Mouse (Mus musculus) embryonic facial prominence, embryonic 13.5 days (tissue): ENCODE measurements around the gene Spaca9. TPM values are rescaled to one million over a fixed set of nuclear protein-coding genes. Genes with fewer than 3 reads are reported as not detected.
A peak's percentile ranks its signal among the peaks of the same experiment; 100 is the strongest.

Experiments used
- ATAC-seq: fragments of 200-750 bp; cut with Nextera tagmentation; 2 replicates; pipeline ENCODE4 v1.8.0; 2017; ENCODE audit warnings: low read depth; ENCODE audit not compliant: insufficient number of reproducible peaks, insufficient read depth, low FRiP score, low TSS enrichment
- H3K27ac ChIP-seq: fragments of 300-500 bp; sonication (generic); 2 replicates; pipeline ENCODE4 v1.5.1; 2015; ENCODE audit warnings: moderate library complexity, mild to moderate bottlenecking, inconsistent platforms
- H3K27me3 ChIP-seq: fragments of 300-500 bp; sonication (generic); 2 replicates; pipeline ENCODE4 v1.6.1; 2015; ENCODE audit warnings: mild to moderate bottlenecking, inconsistent platforms
- H3K36me3 ChIP-seq: fragments of 300-500 bp; sonication (generic); 2 replicates; pipeline ENCODE4 v1.6.1; 2015; ENCODE audit warnings: mild to moderate bottlenecking, inconsistent platforms
- H3K4me1 ChIP-seq: fragments of 300-500 bp; sonication (generic); 2 replicates; pipeline ENCODE4 v1.6.1; 2015; ENCODE audit warnings: inconsistent platforms
- H3K4me2 ChIP-seq: fragments of 300-500 bp; sonication (generic); 2 replicates; pipeline ENCODE4 v1.6.1; 2015; ENCODE audit warnings: moderate library complexity, mild to moderate bottlenecking, inconsistent platforms
- H3K4me3 ChIP-seq: fragments of 300-500 bp; sonication (generic); 2 replicates; pipeline ENCODE4 v1.5.1; 2015; ENCODE audit warnings: mild to moderate bottlenecking, inconsistent platforms
- H3K9ac ChIP-seq: fragments of 300-500 bp; sonication (generic); 2 replicates; pipeline ENCODE4 v1.6.1; 2015; ENCODE audit warnings: mild to moderate bottlenecking, inconsistent platforms
- H3K9me3 ChIP-seq: fragments of 300-500 bp; sonication (generic); 2 replicates; pipeline ENCODE4 v1.6.1; 2016; ENCODE audit warnings: inconsistent platforms
- WGBS: fragments of 180-500 bp; shearing (Covaris S2); methylation state at CpG from one replicate; pipeline ENCODE4 v1.1.7; 2015; ENCODE audit warnings: mixed read lengths; 5-methylcytosine and 5-hydroxymethylcytosine counted together
- polyA plus RNA-seq: library from polyadenylated mRNA; unstranded; fragments of >200 nt; fragmentation: Nextera tagmentation; extraction: Ambion mirVana; gene quantifications from 2 replicates; pipeline ENCODE4 v1.2.1, GENCODE M21; 2015

Gene Spaca9
- 0.89 and 1.1 TPM in 2 replicates for polyA plus RNA-seq

DNA sequence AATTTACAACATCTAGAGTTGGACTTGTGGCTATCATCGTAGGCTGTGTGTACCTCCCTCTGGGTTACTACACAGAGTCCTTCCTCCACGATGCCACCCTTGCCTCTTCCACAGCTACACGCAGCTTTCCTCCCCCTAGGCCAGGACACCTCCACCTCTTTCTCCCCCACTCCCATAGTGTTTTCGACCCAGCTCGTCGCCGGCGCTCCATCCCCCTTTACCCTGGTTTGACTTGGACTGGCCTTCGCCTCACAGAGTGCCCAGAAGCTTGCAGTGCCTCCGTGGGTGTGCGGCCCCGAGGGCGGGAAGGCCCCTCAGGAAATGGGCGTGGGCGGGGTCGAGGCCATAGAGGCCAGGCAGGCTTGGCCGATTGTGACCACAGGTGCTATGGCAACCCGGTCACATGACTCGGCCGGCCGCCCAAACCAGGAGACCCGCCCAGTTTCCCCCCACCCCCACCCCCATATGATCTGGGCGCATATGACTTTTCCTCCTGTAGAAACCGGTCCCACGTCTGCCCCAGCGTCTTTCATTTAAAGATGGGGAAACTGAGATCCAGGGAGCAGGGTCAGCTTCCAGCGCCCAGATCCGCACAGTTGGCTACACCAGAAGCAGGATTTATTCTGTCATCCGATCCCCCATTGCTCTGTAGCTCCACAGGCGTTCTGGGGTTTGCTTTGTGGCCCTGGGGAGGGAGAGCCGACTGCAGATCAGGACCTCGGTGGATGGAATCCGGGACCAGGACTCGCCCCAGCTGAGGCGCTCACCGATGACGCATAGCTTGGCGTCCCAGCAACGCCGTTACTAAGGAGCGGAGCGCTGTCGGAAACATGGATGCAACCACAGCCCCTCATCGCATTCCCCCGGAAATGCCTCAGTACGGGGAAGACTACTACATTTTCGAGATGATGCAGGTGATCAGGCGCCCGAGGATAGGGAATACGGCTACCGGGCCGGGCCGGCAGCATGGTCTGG lies at the start of gene Spaca9, which contains the start of gene Ak8:
TSS of gene Spaca9 (minus strand) at position 367 of the 975 bp plus-strand sequence.
TSS of gene Ak8 (plus strand) at position 804 of the 975 bp plus-strand sequence.
- Histone ChIP-seq H3K36me3 (no peaks in the 10 kb centered on the region), H3K27me3 (no peaks in the 10 kb centered on the region), H3K4me1 (peaks cover 8% of the 10 kb centered on the region), H3K9ac (peak within 1 kb of the TSS; percentile 79), H3K27ac (peak within 1 kb of the TSS; percentile 64; the same call in 1 of the 2 replicates), H3K9me3 (no peaks in the 10 kb centered on the region), H3K4me3 (peak within 1 kb of the TSS; percentile 65), H3K4me2 (peak within 1 kb of the TSS; percentile 91)
- ATAC-seq, result peak; percentile 72
- 2% methylated on average over 53 of the region's 53 CpGs for WGBS

DNA sequence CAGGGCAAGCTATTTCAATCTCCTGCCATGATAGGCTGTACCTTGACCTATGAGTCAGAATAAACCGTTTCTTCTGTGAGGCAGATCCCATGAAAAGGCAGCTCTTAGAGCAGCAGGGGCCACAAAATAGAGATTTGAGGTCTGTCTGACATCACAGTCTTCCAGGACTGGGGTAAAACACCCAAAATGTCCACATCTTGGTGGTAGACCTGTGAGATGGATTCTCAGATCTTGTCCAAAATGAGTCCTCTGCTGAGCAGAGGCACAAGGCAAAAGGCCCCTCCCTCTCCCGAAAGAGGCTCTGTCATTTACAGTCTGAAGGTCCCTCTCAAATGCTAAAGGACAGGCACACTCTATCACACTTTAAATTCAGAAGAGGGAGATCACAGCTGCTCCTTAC lies 48.2 kb upstream of the Spaca9 start:
- no peak overlapping the region for H3K9ac ChIP-seq
- ATAC-seq, result no peak
- WGBS, result 91% methylated on average over 2 of the region's 2 CpGs
- H3K4me2 ChIP-seq, result no peak overlapping the region
- no peak overlapping the region for H3K27ac ChIP-seq
- H3K4me1 ChIP-seq, result peaks cover 32% of the 10 kb centered on the region
- H3K36me3 ChIP-seq, result no peaks in the 10 kb centered on the region
- no peak overlapping the region for H3K4me3 ChIP-seq
- H3K27me3 ChIP-seq, result peaks cover 37% of the 10 kb centered on the region
- H3K9me3 ChIP-seq, result no peaks in the 10 kb centered on the region

- Histone ChIP-seq H3K4me2 (no peak overlapping the region), H3K27ac (no peak overlapping the region), H3K27me3 (peaks cover 35% of the 10 kb centered on the region), H3K9me3 (no peaks in the 10 kb centered on the region), H3K36me3 (no peaks in the 10 kb centered on the region), H3K4me3 (no peak overlapping the region), H3K4me1 (peaks cover 23% of the 10 kb centered on the region), H3K9ac (no peak overlapping the region)
- WGBS, result 67% methylated on average over 15 of the region's 15 CpGs
- ATAC-seq, result 0 out of 2 replicates have a peak, but pooled peaks have one; percentile 53
Measured at GRCm38 (mm10) chr2:28746682-28747332, 47.3 kb upstream of the Spaca9 start.

GRCm38 (mm10) chr2:28742701-28743100 lies 43.2 kb upstream of the Spaca9 start:
- no peaks in the 10 kb centered on the region for H3K36me3 ChIP-seq
- H3K4me3 ChIP-seq, result no peak overlapping the region
- no peak overlapping the region for H3K27ac ChIP-seq
- H3K4me2 ChIP-seq, result no peak overlapping the region
- 74% methylated on average over 8 of the region's 8 CpGs for WGBS
- 0 out of 2 replicates have a peak, but pooled peaks cover 9% of the 10 kb centered on the region for H3K4me1 ChIP-seq
- H3K9ac ChIP-seq, result no peak overlapping the region
- peaks cover 7% of the 10 kb centered on the region; the same call in 1 of the 2 replicates for H3K27me3 ChIP-seq
- no peak for ATAC-seq
- H3K9me3 ChIP-seq, result no peaks in the 10 kb centered on the region

DNA sequence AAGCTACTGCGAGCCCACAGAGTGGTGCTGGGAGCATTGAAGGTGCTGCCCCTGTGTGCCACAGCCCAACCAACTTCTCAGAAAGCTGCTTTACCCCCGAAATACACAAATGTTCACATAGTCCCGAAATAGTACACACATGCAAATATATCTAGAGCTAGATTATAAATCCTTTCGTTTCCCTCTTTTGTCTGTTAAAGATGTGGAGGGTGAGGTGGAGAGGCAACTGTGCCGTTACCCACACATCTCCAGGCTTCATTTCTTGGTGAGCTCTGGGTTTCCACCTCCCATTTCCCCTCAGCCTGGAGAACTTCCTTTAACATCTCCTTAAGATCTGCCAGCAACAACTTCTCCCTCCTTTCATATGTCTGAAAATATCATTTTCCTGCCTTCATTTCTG lies 40.6 kb upstream of the Spaca9 start:
- H3K9ac ChIP-seq, result no peak overlapping the region
- 80% methylated on average over 5 of the region's 5 CpGs for WGBS

DNA sequence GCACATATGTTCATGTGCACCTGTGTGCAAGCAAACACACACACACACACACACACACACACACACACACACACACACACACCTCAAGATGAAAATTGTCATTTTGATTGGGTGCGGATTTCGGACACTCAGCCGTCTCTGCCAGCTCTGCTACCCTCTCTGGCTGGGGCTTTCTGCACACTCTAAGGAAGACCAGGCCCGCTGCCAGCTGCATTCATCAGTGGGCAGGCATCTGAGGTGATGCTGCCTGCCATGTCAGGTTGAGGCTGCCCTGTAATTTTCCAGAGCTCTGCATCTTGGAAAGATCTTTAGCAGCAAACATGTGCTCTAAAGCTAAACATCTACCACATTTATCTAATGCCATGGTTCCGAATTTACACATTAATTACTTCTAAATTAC lies 37.6 kb upstream of the Spaca9 start:
- 83% methylated on average over 5 of the region's 5 CpGs for WGBS
- peaks cover 6% of the 10 kb centered on the region; the same call in 1 of the 2 replicates for H3K27me3 ChIP-seq
- no peak for ATAC-seq

More for the DNA sequence above, 40.6 kb upstream of the Spaca9 start:
- Histone ChIP-seq H3K27me3 (peaks cover 7% of the 10 kb centered on the region; the same call in 1 of the 2 replicates), H3K4me3 (no peak overlapping the region), H3K4me2 (no peak overlapping the region), H3K27ac (no peak overlapping the region), H3K9me3 (no peaks in the 10 kb centered on the region), H3K4me1 (peaks cover 10% of the 10 kb centered on the region), H3K36me3 (no peaks in the 10 kb centered on the region)
- ATAC-seq, result no peak

GRCm38 (mm10) chr2:28730676-28731075 lies 31.1 kb upstream of the Spaca9 start:
- Histone ChIP-seq H3K27me3 (peaks cover 7% of the 10 kb centered on the region; the same call in 1 of the 2 replicates), H3K36me3 (no peaks in the 10 kb centered on the region), H3K27ac (no peak overlapping the region), H3K9ac (no peak overlapping the region), H3K4me1 (peaks cover 23% of the 10 kb centered on the region), H3K9me3 (no peaks in the 10 kb centered on the region), H3K4me2 (no peak overlapping the region), H3K4me3 (no peak overlapping the region)
- ATAC-seq, result no peak

More for the DNA sequence above, 37.6 kb upstream of the Spaca9 start:
- Histone ChIP-seq H3K4me2 (no peak overlapping the region), H3K4me1 (peaks cover 22% of the 10 kb centered on the region), H3K9ac (no peak overlapping the region), H3K27ac (no peak overlapping the region), H3K36me3 (no peaks in the 10 kb centered on the region), H3K9me3 (no peaks in the 10 kb centered on the region), H3K4me3 (no peak overlapping the region)

- no peak overlapping the region for H3K4me3 ChIP-seq
- WGBS, result 44% methylated on average over 16 of the region's 16 CpGs
- peaks cover 7% of the 10 kb centered on the region; the same call in 1 of the 2 replicates for H3K27me3 ChIP-seq
- H3K9ac ChIP-seq, result peak overlapping the region; percentile 16; the same call in 1 of the 2 replicates
- no peak overlapping the region for H3K27ac ChIP-seq
- H3K9me3 ChIP-seq, result no peaks in the 10 kb centered on the region
- ATAC-seq, result no peak
- H3K36me3 ChIP-seq, result no peaks in the 10 kb centered on the region
- H3K4me1 ChIP-seq, result peaks cover 15% of the 10 kb centered on the region
- no peak overlapping the region for H3K4me2 ChIP-seq
Measured at GRCm38 (mm10) chr2:28727786-28728404, 28.4 kb upstream of the Spaca9 start.

- Histone ChIP-seq H3K9me3 (no peaks in the 10 kb centered on the region), H3K27ac (no peak overlapping the region), H3K27me3 (peaks cover 7% of the 10 kb centered on the region; the same call in 1 of the 2 replicates), H3K36me3 (no peaks in the 10 kb centered on the region), H3K9ac (no peak overlapping the region), H3K4me3 (no peak overlapping the region), H3K4me1 (peaks cover 13% of the 10 kb centered on the region), H3K4me2 (no peak overlapping the region)
- ATAC-seq, result no peak
- WGBS, result 64% methylated on average over 9 of the region's 9 CpGs
Measured at GRCm38 (mm10) chr2:28723912-28724311, 24.4 kb upstream of the Spaca9 start.

- Histone ChIP-seq H3K9ac (no peak overlapping the region), H3K27ac (no peak overlapping the region), H3K4me2 (no peak overlapping the region), H3K36me3 (no peaks in the 10 kb centered on the region), H3K4me3 (no peak overlapping the region), H3K27me3 (no peaks in the 10 kb centered on the region), H3K9me3 (no peaks in the 10 kb centered on the region), H3K4me1 (peaks cover 8% of the 10 kb centered on the region)
- WGBS, result 93% methylated on average over 8 of the region's 8 CpGs
- ATAC-seq, result no peak
Measured at GRCm38 (mm10) chr2:28722419-28722818, 22.9 kb upstream of the Spaca9 start.

DNA sequence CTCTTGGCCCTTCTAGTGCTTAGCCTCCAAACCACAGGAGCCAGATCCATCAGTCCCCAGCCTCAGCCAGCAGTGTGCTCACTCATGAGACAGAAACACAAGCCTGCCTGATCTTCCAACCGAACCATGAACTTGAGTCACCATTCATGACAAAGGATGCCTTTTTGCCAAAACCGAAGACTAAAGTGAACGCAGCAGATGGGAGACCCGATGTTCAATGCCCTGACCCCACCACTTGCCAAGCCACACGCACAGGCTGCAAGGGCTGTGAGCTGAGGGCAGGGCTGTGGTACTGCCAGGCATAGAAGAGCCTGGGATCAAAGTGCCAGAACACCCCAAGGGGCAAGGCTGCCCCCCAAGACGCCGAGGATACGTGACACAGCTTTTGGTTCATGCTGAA lies 13.5 kb upstream of the Spaca9 start:
- ATAC-seq, result no peak
- Histone ChIP-seq H3K9me3 (no peaks in the 10 kb centered on the region), H3K4me2 (no peak overlapping the region), H3K4me1 (peaks cover 28% of the 10 kb centered on the region), H3K27me3 (no peaks in the 10 kb centered on the region), H3K27ac (peak overlapping the region; percentile 87), H3K9ac (peak overlapping the region; percentile 44; the same call in 1 of the 2 replicates), H3K36me3 (no peaks in the 10 kb centered on the region), H3K4me3 (no peak overlapping the region)
- 70% methylated on average over 8 of the region's 8 CpGs for WGBS
